Mouse (Mus musculus): ENCODE results near the gene 1700012A03Rik.

The 1700012A03Rik gene

DNA sequence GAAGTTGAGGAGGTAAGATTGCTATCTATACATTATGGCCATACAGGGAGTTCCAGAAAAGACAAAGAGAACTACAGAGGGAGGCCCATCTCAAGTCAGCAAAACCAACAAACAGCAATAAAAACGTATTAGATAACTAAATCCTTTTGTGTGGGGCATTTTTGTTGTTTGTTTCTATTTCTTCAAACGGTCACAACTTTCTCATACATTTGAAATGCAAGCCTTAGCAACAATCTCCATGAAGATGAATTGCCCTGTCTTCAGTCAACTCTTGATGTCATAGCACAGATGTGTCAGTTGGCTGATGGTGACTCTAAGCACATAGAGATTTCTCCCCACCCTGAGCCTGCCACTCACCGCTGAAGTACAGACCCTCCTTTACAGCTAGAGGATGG lies at the start of gene 1700012A03Rik:
Gene 1700012A03Rik (plus strand): TSS at position 296 of the 395 bp plus-strand sequence.
- DNase-seq (ENCODE audit: low read depth, low spot score) = no peak

DNA sequence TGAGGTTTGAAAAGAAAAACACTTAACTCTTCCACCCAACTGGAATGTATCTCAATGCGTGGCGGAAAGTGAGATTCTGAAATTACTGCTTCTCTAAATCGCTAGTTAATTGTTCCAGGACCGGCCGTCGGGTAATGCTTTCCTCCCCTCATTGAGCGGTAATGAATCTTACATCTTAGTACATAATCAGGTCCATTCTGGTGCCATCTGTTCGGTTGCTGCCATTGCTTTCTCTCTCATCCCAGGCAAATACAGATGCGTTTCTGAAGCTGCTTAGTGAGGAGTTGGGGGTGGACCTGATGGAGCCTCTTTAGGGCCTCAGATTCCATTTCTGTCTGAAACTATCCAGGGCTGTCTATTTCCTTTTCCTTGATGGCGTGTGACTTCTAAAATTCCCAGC lies 45.8 kb upstream of the 1700012A03Rik start:
- no peak for DNase-seq (ENCODE audit: low read depth, low spot score)

DNA sequence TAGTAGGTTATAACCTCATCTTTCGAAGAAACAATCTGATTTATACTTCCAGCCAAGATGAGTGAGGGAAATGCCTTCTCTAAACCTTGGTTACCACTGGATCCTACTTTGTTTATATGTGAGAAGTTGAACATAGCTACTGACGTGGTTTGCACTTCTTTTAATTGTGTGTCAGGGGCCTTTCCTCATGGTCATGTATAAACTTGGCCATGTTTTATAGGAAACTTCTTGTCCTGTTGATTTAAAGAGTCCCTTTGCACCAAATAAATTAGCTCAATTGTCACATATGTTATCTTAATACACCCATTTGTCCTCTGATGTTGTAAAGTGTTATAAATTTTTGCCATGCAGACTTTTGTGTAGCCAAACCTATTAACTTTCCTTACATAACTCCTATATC lies 44.1 kb upstream of the 1700012A03Rik start:
- DNase-seq (ENCODE audit: low read depth, low spot score) = no peak

DNA sequence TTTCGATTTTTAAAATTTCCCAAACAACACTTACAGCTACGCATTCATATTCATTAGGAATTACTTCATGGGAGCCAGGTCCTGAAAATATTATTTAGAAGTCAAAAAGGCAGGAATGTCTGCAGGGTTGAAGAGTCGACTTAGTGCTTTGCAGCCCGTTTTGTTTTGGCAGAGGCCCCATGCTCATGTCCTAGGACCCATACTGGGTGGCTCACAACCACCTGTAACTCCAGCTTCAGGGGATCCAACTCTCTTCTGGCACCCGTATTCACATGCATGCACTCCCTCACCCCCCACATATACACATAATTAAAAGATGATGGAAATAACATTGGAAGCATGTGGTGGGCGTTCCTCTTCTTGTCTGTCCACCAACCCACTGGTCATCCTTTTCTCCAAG lies 43.7 kb upstream of the 1700012A03Rik start:
- no peak for DNase-seq (ENCODE audit: low read depth, low spot score)

DNA sequence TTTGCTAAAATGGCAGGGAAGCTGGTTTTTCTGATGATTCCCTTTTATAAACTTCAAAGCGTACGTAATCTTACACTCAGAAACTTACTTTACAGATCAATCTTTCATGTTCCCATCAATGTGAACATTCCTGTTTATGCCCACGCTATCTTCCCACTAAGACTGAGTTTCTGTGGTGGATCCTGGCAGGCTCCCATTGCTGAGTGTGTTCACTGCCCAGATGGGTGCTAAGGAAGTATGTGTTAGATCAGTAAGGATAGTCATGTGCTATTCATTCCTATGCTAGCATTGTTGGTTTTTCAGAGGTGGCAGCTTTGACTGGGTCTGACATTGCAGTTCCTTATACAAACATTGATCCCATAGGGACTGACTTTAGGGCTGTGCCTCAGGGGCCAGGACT lies 42.7 kb upstream of the 1700012A03Rik start:
- no peak for DNase-seq (ENCODE audit: low read depth, low spot score)

DNA sequence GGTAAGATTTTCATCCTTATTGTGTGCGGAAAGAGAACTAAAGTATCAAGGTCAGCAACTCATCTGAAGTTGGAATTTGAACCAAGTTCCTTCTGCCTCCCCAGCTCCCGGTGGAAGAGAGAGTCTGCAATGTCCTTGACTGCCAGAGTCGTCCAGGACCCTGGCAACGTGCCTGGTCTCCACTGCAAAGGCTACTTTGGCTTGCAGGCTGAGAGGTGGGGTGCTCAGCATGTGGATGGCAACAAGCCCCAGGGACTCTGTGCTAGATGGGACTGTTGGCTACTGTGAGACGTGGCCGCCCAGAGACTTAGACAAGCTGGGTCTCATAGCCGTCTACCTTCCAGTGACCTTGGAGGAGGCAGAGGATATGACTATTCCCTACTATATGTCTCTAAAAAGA lies 33.2 kb upstream of the 1700012A03Rik start:
- DNase-seq (ENCODE audit: low read depth, low spot score) = no peak

DNA sequence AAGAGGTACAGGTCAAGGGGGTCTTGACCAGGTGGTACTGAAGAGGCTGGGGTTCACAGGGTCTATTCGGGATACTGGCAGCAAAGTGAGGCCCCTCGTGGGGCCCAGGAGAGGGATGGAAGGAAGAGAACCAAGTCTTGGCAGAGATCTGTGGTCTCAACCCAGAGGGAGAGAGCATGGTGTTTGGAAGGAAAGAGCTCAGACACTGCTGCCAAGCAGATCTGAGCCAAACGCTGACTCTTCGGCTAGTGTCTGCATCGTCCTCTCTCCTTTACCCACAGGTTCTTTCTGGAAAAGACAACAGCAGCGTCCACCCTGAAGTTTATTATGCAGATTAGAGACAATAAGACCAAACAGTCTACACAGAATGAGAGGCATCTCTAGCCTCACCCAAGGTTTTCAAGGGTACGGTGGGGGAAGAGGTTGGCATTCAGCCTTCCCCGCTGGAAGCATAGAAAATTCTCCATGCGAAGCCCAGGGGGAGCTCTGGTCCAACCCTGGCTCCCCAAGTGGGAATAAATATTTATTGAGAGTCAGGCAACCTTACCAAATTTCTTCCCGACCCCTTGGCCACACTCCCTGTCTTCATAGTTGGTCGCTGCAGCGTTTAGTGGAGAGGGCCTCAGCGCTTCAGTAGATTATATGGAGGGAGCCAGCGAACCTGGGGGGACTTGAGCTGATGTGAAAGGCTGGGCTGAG lies 32.5 kb upstream of the 1700012A03Rik start:
- no peak for DNase-seq (ENCODE audit: low read depth, low spot score)

DNA sequence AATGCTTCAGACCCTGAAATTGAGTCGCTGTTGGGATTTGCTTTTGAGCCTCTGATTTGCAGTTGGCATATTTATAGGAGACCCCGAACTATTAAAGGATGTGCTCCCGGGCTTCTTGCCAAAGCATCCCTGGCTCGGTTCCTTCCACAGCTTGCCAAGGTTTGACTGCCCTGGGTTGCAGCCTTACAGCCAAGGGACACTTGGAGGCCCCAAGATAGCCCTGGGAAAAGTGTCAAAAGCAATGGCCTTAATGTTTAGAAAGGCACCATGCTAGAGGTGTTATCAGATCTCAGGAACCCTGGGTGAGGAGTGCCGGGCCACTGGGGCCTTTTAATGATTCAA lies 32.0 kb upstream of the 1700012A03Rik start:
- DNase-seq (ENCODE audit: low read depth, low spot score) = no peak

DNA sequence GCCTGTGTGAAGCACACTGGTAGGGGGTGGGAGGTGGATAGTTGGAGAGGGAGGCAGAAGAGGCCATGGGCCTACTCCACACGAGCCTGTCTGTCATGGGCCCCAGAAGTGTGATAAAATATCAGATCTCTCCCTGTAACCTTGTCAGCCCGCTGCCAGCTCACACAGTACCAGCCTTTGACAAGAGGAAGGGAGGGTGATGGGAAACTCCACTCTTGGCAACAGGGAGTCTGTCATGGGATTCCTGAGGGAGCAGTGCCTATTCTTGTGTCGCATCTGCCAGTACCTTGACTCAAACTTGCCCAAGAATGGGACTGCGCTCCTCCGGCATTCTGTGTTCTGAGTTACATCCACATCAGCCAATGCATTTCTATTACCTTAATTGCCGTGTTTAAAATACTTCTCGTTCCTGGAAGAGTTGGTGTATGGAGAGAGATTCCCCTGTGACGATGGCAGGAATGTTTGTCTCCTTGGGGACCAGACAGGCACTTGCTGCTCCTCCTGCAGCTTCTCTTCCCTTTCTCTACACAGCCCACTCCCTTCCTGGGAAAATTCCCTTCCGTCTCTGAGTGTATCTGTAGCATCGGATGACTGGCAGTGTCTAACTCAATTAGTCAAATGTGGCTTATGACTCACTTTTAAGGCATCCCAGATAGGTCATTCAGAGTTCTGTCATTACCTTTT lies 28.1 kb upstream of the 1700012A03Rik start:
- DNase-seq (ENCODE audit: low read depth, low spot score) = no peak

DNA sequence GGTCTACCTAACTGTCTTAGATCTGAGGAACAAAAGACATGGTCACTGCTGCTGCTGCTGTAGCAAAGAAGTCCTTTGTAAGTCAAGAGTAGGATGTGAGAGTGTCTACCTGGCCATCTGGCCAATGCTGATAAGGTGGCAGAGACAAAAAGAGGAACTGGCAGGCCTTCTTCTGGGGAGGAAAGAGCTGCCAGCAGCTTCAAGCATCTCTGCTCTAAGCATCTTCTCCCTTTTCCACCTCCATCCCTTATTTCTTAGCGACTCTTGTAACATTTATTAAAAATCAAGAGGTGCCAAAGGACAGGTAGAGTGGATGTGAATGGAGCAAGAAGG lies 27.5 kb upstream of the 1700012A03Rik start:
- DNase-seq (ENCODE audit: low read depth, low spot score) = no peak

DNA sequence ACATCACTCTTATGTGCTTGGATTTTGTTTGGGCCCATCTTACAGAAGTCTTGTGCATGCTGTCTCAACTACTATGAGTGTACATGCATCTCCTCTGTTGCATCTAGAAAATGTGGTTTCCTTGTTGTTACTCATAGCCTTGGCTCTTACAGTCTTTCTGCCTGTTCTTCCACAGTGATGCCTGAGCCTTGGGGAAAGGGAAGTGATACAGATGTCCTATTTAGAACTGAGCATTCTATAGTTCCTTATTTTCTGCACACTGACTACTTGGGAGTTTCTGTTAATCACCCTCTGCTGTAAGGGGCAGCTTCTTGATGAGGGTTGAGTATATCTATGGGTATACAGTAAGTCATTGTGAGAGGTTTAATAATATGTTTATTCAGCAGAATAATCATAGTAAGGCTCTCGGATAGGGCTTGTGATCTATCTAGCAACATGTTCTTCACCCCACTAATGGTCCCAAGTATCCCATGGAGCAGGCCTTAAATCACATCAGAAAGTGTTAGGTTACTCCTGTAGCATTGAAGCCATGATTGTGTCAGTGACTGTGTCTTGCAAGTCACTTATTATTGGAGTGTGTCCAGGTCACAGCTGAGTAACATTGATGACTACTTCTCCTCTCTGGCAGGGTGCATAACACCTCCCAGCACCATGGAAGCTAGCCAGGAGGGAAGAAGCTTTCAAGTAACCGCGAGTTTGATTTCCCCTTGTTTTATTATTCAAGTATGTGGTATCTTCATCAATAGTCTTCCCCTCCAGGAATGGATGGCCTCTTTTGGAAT lies 21.6 kb upstream of the 1700012A03Rik start:
- no peak for DNase-seq (ENCODE audit: low read depth, low spot score)

DNA sequence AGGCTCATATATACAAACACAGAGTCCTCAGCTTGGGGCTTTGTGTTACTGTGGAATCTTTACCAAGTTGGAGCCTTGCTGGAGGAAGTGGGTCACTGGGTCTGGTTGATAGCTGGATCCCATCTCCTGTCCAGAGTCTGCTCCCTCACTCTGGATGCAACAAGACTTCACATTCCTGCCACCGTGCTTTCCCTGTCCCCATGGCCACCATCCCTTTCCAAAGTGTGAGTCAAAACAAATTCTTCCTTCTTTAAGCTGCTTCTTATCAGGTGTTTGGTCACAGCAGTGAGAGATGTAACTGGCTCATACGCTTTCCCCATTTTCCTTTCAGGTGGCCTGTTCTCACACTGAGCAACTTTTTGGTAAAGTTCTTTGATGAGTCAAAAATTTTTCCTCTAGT lies 15.8 kb upstream of the 1700012A03Rik start:
- DNase-seq (ENCODE audit: low read depth, low spot score) = no peak

DNA sequence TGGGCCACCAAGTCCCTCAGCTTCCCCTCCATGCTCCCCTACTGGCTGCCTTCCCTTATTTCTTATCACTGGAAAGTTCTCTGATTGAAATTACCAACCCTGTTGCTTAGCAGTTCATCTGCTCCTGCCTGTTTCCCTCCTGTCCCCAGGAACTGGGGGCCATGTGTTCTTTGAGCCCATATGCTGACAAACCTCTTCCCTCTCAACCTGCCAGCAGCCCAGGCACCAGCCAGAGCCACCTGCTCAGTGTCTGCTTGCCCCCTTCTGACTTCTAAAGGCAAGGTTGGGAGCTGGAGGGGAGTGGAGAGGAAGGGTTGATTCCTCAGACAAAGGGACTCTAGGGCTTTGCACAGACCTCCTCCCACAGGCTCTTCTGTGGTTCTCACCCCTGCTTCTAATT lies 4.7 kb upstream of the 1700012A03Rik start:
- DNase-seq (ENCODE audit: low read depth, low spot score) = no peak

DNA sequence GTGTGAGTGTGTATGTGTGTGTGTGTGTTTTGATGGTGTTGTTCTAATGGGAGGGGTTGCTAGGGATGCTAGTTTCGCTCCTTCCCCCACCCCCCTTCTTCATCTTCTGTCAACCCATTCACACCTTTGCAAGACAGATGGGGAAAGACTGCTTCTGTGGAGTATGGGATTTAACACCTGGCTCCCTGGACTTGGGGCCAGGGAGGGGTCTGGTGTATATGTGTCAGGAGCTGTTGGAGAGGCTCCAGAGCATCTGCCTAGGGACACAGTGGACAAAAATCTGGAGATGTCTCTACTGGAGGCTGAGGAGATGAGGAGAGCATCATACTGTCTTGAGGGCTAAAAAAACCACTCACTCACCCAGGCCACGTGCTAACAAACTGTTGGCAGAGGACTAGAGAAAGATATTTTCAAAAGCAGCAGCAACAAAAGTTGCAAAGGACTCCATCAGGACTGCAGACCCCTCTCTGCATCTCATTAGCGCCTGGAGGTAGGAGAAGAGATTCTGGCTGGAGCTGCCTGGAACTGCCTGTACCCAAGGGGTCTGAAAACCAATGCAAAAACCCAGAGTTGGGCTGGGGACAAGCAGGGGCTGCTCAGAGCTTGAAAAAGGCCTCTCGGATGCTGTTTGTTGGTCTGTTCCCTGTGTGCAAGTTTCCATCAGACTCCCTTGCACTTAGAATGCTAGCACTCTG lies 643 bp upstream of the 1700012A03Rik start:
- no peak for DNase-seq (ENCODE audit: low read depth, low spot score)

DNA sequence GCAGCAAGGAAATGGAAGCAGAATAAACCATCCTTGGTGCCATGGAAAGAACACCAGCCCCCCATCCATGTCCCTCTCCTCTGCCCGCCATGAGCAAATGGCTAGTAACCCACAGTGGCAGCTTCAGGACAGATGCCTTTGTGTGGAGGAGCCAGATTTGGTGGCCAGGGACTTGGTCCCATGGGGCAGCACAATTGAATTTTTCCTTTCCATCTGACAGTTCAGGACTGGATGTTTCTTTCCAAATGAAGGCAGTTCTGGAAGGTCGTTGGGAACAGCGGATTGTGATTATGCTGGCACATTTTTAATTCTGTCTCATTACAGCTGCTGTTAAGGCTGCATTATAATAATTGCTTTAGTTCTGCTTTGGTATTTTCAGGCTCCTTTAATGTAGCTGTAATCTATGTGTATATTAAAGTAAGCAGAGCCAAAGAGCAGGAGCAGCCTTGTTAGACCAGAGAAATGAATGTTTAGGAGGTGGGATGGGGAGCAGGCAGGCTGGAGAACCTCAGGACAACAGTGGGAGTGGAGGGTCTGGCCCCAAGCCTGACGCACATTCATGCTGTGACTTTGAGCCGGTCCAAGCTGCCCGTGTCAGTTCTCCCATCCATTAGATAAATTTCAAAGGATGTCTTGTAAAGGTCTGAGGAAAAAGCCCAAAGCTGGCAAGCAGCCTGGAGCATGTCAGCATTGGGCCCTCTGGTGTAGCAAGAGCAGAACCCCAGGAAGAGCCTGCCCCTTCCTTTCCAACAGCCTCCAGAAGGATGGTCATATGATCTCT lies 2.3 kb downstream of the 1700012A03Rik start:
- DNase-seq (ENCODE audit: low read depth, low spot score) = no peak

DNA sequence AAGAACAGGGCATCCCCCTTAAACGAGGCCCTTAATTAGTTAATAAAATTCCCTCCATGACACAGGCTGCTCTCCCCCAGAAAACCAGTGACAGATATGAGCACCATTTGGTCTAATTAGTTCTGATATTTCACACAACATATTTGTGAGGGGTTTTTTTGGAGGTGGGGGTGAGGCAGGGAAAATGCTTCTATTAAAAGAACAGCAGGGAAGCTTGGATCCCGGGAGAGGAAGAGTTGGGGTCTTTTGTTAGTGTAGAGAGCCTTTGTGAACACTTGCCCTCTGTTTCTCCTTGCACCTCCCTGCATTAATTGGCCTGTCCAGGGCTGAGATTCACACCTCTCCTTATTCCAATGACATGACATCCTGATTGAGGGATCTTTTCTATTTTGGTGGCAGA lies 6.5 kb downstream of the 1700012A03Rik start:
- no peak for DNase-seq (ENCODE audit: low read depth, low spot score)

DNA sequence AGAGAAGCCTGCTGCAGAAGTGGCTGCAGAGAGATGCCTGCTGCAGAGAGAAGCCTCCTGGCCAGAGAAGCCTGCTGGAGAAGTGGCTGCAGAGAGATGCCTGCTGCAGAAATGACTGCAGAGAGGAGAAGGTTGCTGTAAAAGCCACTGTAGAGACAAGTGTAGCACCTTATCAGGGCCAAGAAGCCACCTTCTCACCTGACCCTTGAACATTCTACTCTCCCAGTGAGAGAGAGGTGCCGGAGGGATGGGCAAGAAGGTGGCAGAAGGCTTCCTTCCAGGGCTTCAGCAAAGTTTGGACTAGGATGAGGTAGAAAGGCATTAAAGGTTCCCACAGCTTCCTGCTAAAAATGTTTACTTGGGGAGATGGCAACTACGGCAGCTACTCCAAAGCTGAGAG lies 8.5 kb downstream of the 1700012A03Rik start:
- no peak for DNase-seq (ENCODE audit: low read depth, low spot score)

DNA sequence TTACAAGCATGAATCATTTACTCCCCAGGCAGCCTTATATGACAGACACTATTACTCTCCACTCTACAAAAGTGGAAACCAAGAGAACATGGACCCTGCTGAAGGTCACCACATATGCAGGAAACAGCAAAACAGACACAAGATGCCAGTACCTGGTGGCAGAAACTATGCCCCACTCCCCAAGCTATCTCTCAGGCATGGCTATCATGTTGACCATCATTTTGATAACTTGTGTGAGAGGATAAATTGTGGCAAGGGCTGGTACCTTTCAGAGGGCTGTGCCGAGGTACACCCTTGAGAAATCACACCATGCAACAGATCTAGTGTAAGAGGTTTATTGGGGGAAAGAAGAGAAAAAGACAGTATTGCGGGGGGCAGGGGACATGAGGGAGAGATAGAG lies 10.6 kb downstream of the 1700012A03Rik start:
- DNase-seq (ENCODE audit: low read depth, low spot score) = no peak

DNA sequence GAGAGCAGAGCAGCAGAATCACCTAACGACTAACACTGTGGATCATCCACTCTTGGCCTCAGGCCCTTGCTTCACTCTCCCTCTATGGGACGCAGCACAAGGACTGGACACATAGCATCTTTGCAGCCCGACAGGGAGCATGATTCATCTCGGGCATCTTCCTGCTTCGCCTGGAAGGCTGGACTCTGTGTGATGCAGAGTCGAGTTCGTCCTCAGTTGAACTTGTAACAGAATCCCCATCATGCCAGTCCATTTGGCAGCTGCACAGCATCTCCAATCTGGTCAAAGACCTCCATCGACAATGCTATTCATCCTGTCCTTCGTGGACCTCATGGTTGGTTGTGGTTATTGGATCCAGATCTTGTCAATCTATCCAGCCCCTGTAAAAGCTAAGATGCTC lies 11.2 kb downstream of the 1700012A03Rik start:
- DNase-seq (ENCODE audit: low read depth, low spot score) = no peak

DNA sequence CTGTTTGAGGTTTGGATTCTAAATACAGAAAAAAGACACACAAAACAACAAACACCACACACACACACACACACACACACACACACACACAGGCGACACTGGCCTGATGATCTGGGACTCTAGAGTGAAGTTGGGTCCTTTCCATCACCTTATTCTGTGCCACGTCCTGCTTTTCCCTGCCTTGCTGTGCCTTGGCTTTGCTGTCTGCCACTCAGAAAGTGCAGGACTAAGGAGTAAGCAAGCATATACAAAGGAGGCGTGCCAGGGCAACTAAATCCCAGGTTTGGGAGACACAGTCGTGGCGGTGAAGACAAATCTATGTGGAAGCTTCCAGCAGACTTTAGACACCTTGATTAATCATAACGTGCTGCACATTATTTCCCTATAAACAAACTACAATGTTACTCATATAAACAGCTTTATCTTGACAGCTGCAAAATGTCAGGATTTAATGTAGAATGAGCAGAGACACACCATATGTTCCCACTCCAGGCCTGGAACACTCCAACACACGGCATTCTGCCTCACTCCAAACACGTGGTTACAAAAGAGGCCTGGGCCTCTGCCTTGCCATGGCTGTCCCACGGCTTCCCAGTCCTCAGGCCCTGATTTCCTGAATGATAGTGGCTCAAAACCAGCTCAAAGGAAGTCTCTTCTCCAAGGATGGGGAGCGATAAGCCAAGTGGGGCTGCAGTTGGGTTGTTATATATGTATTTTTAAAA lies 15.9 kb downstream of the 1700012A03Rik start:
- no peak for DNase-seq (ENCODE audit: low read depth, low spot score)

DNA sequence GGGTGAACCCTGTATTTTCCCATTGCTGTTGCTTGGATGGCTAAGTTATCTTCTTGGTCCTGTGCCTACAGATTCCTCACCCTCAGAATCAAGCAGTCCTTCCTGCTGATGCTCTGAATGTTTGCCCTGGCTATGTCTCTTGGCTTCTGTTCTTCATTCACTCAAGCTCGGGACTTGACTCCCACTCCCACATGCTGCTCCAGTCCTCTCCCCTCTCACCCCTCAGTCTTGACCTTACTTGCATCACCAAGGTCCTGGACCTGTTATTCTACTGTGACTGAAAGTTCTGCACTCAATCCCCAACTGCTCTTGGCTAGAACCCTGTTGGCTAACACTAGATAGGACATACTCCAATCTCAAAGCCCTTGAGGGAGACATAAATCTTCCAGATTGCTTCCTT lies 22.1 kb downstream of the 1700012A03Rik start:
- DNase-seq (ENCODE audit: low read depth, low spot score) = no peak

Data from retina, postnatal 7 days (tissue).